Mouse (Mus musculus) liver, embryonic 11.5 days (tissue): ENCODE data around the gene Rpp14. TPM values are rescaled to one million over a fixed set of nuclear protein-coding genes. Genes with fewer than 3 reads are reported as not detected.

Experiments
- ATAC-seq: fragments of 200-750 bp; cut with Nextera tagmentation; replicated peaks from 2 replicates; pipeline ENCODE4 v1.8.0; 2017; ENCODE audit warnings: moderate number of reproducible peaks, mild to moderate bottlenecking, moderate TSS enrichment, moderate library complexity; ENCODE audit not compliant: low FRiP score
- DNase-seq: peaks from one replicate; pipeline ENCODE4 v3.0.0-alpha.2; 2017; ENCODE audit warnings: low spot score
- H3K27ac ChIP-seq: fragments of 300-500 bp; sonication (generic); 2 replicates; pipeline ENCODE4 v1.5.1; 2014; ENCODE audit warnings: mild to moderate bottlenecking, low read depth, low read length, control low read depth
- H3K27me3 ChIP-seq: fragments of 300-500 bp; sonication (generic); replicated peaks from 2 replicates; pipeline ENCODE4 v1.6.1; 2014; ENCODE audit warnings: low read length, mixed read lengths; ENCODE audit not compliant: control insufficient read depth, insufficient read depth
- H3K36me3 ChIP-seq: fragments of 300-500 bp; sonication (generic); 2 replicates; pipeline ENCODE4 v1.6.1; 2014; ENCODE audit warnings: mild to moderate bottlenecking, low read length, moderate library complexity, mixed read lengths; ENCODE audit not compliant: control insufficient read depth, insufficient read depth
- H3K4me1 ChIP-seq: fragments of 300-500 bp; sonication (generic); replicated peaks from 2 replicates; pipeline ENCODE4 v1.6.1; 2014; ENCODE audit warnings: low read length, mixed read lengths; ENCODE audit not compliant: control insufficient read depth, insufficient read depth
- H3K4me2 ChIP-seq: fragments of 300-500 bp; sonication (generic); 2 replicates; pipeline ENCODE4 v1.6.1; 2014; ENCODE audit warnings: mild to moderate bottlenecking, control low read depth, moderate library complexity
- H3K4me3 ChIP-seq: fragments of 300-500 bp; sonication (generic); 2 replicates; pipeline ENCODE4 v1.5.1; 2014; ENCODE audit warnings: low read depth, low read length, control low read depth
- H3K9ac ChIP-seq: fragments of 300-500 bp; sonication (generic); 2 replicates; pipeline ENCODE4 v1.6.1; 2014; ENCODE audit warnings: low read depth, low read length, control low read depth
- H3K9me3 ChIP-seq: fragments of 300-500 bp; sonication (generic); 2 replicates; pipeline ENCODE4 v1.6.1; 2016; ENCODE audit warnings: low read length, inconsistent platforms, mixed read lengths; ENCODE audit not compliant: control insufficient read depth
- WGBS: fragments of 180-500 bp; shearing (Covaris S2); extraction: QIAGEN DNeasy Blood & Tissue Kit; methylation state at CpG from one replicate; pipeline ENCODE4 v1.1.7; 2014; 5-methylcytosine and 5-hydroxymethylcytosine counted together
- polyA plus RNA-seq: library from polyadenylated mRNA; unstranded; fragments of >200 nt; fragmentation: Nextera tagmentation; extraction: Ambion mirVana; gene quantifications from 2 replicates; pipeline ENCODE4 v1.2.1, GENCODE M21; 2014

Rpp14 gene
- polyA plus RNA-seq, result 74.7 and 77.4 TPM in 2 replicates

GRCm38 (mm10) chr14:8080165-8080679 lies at the start of gene Rpp14:
TSS of gene Rpp14 (plus strand) at chr14:8080367.
- under 1% methylated on average over 47 of the region's 47 CpGs for WGBS
- Histone ChIP-seq H3K27ac (peak within 1 kb of the TSS; percentile 88), H3K9me3 (no peaks in the 10 kb centered on the region), H3K4me3 (peak within 1 kb of the TSS; percentile 73), H3K4me2 (peak within 1 kb of the TSS; percentile 93), H3K27me3 (no peaks in the 10 kb centered on the region), H3K4me1 (peaks cover 4% of the 10 kb centered on the region), H3K9ac (peak within 1 kb of the TSS; percentile 91), H3K36me3 (peaks cover 14% of the 10 kb centered on the region)
- ATAC-seq, result peak; percentile 93
- peak; percentile 92 for DNase-seq

GRCm38 (mm10) chr14:8030535-8030934 lies 49.6 kb upstream of the Rpp14 start:
- DNase-seq (no peak), ATAC-seq (no peak)
- H3K4me3 ChIP-seq, result no peak overlapping the region
- no peak overlapping the region for H3K9ac ChIP-seq
- H3K4me2 ChIP-seq, result no peak overlapping the region
- H3K9me3 ChIP-seq, result no peaks in the 10 kb centered on the region
- H3K4me1 ChIP-seq, result no peaks in the 10 kb centered on the region
- H3K27ac ChIP-seq, result no peak overlapping the region
- H3K27me3 ChIP-seq, result no peaks in the 10 kb centered on the region
- 61% methylated on average over 4 of the region's 4 CpGs for whole genome bisulfite sequencing
- H3K36me3 ChIP-seq, result no peaks in the 10 kb centered on the region

- no peaks in the 10 kb centered on the region for H3K27me3 ChIP-seq
- H3K4me1 ChIP-seq, result no peaks in the 10 kb centered on the region
- no peak for ATAC-seq
- H3K9me3 ChIP-seq, result no peaks in the 10 kb centered on the region
- no peak overlapping the region for H3K9ac ChIP-seq
- H3K36me3 ChIP-seq, result no peaks in the 10 kb centered on the region
- DNase-seq, result no peak
- 72% methylated on average over 13 of the region's 13 CpGs for WGBS
- H3K27ac ChIP-seq, result no peak overlapping the region
- no peak overlapping the region for H3K4me2 ChIP-seq
- no peak overlapping the region for H3K4me3 ChIP-seq
Observed at GRCm38 (mm10) chr14:8032087-8032944, 47.9 kb upstream of the Rpp14 start.

GRCm38 (mm10) chr14:8034561-8034960 lies 45.6 kb upstream of the Rpp14 start:
- Histone ChIP-seq H3K4me1 (no peaks in the 10 kb centered on the region), H3K4me2 (no peak overlapping the region), H3K9me3 (no peaks in the 10 kb centered on the region), H3K27ac (no peak overlapping the region), H3K27me3 (no peaks in the 10 kb centered on the region), H3K36me3 (no peaks in the 10 kb centered on the region), H3K4me3 (no peak overlapping the region), H3K9ac (no peak overlapping the region)
- ATAC-seq, result no peak
- no peak for DNase-seq
- WGBS, result 69% methylated on average over 5 of the region's 5 CpGs

GRCm38 (mm10) chr14:8035951-8036350 lies 44.2 kb upstream of the Rpp14 start:
- DNase-seq, result no peak
- H3K4me2 ChIP-seq, result no peak overlapping the region

GRCm38 (mm10) chr14:8036406-8036805 lies 43.8 kb upstream of the Rpp14 start:
- 84% methylated on average over 5 of the region's 5 CpGs for WGBS
- no peak overlapping the region for H3K27ac ChIP-seq
- no peak for DNase-seq

More at GRCm38 (mm10) chr14:8035951-8036350, 44.2 kb upstream of the Rpp14 start:
- Histone ChIP-seq H3K4me3 (no peak overlapping the region), H3K9ac (no peak overlapping the region), H3K27ac (no peak overlapping the region), H3K27me3 (no peaks in the 10 kb centered on the region), H3K36me3 (no peaks in the 10 kb centered on the region), H3K9me3 (no peaks in the 10 kb centered on the region), H3K4me1 (no peaks in the 10 kb centered on the region)
- 85% methylated on average over 6 of the region's 6 CpGs for WGBS
- no peak for ATAC-seq

GRCm38 (mm10) chr14:8038150-8038549 lies 42.0 kb upstream of the Rpp14 start:
- 42% methylated on average over 5 of the region's 5 CpGs for WGBS
- Histone ChIP-seq H3K27ac (no peak overlapping the region), H3K9me3 (no peaks in the 10 kb centered on the region), H3K4me1 (no peaks in the 10 kb centered on the region), H3K9ac (no peak overlapping the region), H3K4me3 (no peak overlapping the region), H3K36me3 (no peaks in the 10 kb centered on the region), H3K27me3 (no peaks in the 10 kb centered on the region), H3K4me2 (no peak overlapping the region)
- ATAC-seq, result no peak
- no peak for DNase-seq

More at GRCm38 (mm10) chr14:8036406-8036805, 43.8 kb upstream of the Rpp14 start:
- no peak for ATAC-seq
- no peaks in the 10 kb centered on the region for H3K4me1 ChIP-seq
- no peak overlapping the region for H3K4me2 ChIP-seq
- no peak overlapping the region for H3K4me3 ChIP-seq
- no peak overlapping the region for H3K9ac ChIP-seq
- H3K9me3 ChIP-seq, result no peaks in the 10 kb centered on the region
- H3K27me3 ChIP-seq, result no peaks in the 10 kb centered on the region
- no peaks in the 10 kb centered on the region for H3K36me3 ChIP-seq

- H3K9ac ChIP-seq, result no peak overlapping the region
- no peaks in the 10 kb centered on the region for H3K36me3 ChIP-seq
- H3K9me3 ChIP-seq, result no peaks in the 10 kb centered on the region
- WGBS, result 83% methylated on average over 7 of the region's 7 CpGs
- no peaks in the 10 kb centered on the region for H3K4me1 ChIP-seq
- no peak overlapping the region for H3K4me3 ChIP-seq
- no peak overlapping the region for H3K4me2 ChIP-seq
- H3K27me3 ChIP-seq, result no peaks in the 10 kb centered on the region
- no peak for DNase-seq
- no peak overlapping the region for H3K27ac ChIP-seq
- no peak for ATAC-seq
Observed at GRCm38 (mm10) chr14:8038791-8039448, 41.2 kb upstream of the Rpp14 start.
